Mouse (Mus musculus) kidney, adult 18-20 months (tissue): ENCODE results near the gene Slc35b1.
A peak's percentile ranks its signal among the peaks of the same experiment; 100 is the strongest.

Experiments
- DNase-seq: peaks from one replicate; pipeline ENCODE4 v3.0.0; 2021

Gene Slc35b1

DNA sequence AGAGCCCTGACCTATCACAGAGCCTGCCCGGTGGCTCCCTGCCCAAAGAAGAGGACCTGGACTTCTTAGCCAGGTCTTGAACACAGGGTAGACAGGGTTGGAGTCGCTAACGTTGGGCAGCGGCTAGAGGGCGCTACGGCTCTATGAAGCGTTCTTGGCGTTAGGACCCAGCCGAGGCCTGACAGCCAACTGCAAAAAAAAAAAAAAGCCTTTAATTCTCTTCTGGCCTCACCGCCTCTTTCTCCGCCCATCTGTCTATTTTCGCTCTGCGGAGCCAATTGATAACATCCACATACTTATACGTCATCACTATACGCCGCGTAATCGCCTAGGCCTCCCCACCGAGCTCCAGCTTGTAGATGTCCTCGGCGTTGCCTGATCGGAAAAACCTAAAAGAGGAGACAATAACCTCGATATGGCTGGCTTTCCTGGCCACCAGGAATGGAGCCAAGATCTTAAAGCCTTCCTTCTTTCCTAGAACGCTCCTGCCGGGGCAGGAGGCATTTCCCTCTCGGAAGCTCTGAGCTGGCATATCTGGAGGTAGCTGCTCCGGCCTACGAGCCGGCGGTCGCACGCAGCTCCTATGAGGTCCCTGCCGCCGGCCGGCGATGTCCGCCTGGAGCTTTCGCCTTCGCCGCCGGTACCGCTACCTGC lies at the start of gene Slc35b1:
Gene Slc35b1 (plus strand): TSS at position 374 of the 654 bp plus-strand sequence.
- DNase-seq: peak; percentile 96

GRCm38 (mm10) chr11:95336568-95337128 lies 47.8 kb upstream of the Slc35b1 start, which contains the start of gene Fam117a:
Gene Fam117a, plus strand, starts transcription at chr11:95337018.
- peak; percentile 85 for DNase-seq

GRCm38 (mm10) chr11:95337129-95337813 lies 47.2 kb upstream of the Slc35b1 start:
- DNase-seq: peak; percentile 62

- no peak for DNase-seq
Measured at GRCm38 (mm10) chr11:95337846-95338342, 46.6 kb upstream of the Slc35b1 start.

GRCm38 (mm10) chr11:95339471-95340021 lies 44.9 kb upstream of the Slc35b1 start:
- DNase-seq: no peak

GRCm38 (mm10) chr11:95340259-95340658 lies 44.2 kb upstream of the Slc35b1 start:
- DNase-seq: no peak

GRCm38 (mm10) chr11:95340664-95341063 lies 43.8 kb upstream of the Slc35b1 start:
- no peak for DNase-seq

DNA sequence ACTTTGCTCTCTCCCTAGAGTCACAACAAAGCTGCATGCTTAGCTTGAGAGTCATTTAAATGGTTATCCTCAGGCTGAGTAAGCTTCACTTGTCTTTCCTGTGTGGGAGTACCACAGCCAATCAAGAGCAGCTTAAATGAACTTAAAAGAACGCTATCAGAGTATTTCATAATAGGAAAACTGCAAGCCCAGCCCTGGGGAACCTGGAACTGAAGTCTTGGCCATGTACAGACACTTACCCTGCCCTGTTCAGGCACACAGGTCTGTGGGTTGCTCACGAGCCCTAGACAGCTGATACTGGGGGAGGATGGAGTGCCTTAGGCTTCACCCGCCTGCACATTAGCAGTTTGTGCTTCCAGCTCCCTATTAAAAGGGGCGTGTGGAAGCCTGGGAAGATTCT lies 41.3 kb upstream of the Slc35b1 start:
- DNase-seq: no peak

GRCm38 (mm10) chr11:95344181-95344580 lies 40.3 kb upstream of the Slc35b1 start:
- DNase-seq: no peak

- peak; percentile 68 for DNase-seq
Measured at GRCm38 (mm10) chr11:95350289-95350688, 34.2 kb upstream of the Slc35b1 start.

- DNase-seq: peak; percentile 47
Measured at GRCm38 (mm10) chr11:95350960-95351359, 33.5 kb upstream of the Slc35b1 start.

DNA sequence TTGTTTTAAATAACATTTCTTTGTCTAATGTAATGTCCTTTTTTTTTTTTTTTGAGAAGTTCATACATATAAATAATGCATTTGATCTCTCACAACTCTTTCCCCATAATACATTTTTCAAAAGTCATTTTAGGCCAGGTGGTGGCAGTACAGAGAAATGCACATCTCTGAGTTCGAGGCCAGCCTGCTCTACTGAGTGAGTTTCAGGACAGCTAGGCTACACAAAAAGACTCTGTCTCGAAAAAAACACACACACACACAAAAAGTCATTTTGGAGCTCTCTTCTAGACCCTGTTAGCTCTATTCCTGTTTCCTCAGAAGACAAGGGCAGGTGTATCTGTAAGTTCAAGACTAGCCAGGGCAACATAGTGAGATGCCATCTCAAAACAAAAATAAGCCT lies 31.8 kb upstream of the Slc35b1 start:
- no peak for DNase-seq

DNA sequence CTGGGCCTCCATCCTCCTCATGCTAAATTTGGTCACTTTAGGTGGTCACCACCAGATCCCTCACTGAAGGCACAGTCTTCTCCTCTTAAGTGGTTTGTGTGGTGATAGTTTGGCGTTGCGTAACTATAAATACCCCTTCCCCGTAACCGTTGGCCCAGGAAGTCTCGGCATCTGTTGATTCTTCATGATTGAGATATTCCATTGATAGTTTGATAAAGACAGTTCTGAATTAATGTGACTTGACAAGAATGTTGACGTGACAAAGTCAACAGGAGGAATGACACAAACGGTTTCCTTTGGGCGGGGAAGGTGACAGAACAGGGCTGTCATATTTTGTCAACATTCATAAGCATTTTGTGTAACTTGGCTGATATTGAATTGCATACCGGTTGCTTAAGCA lies 31.3 kb upstream of the Slc35b1 start:
- no peak for DNase-seq

DNA sequence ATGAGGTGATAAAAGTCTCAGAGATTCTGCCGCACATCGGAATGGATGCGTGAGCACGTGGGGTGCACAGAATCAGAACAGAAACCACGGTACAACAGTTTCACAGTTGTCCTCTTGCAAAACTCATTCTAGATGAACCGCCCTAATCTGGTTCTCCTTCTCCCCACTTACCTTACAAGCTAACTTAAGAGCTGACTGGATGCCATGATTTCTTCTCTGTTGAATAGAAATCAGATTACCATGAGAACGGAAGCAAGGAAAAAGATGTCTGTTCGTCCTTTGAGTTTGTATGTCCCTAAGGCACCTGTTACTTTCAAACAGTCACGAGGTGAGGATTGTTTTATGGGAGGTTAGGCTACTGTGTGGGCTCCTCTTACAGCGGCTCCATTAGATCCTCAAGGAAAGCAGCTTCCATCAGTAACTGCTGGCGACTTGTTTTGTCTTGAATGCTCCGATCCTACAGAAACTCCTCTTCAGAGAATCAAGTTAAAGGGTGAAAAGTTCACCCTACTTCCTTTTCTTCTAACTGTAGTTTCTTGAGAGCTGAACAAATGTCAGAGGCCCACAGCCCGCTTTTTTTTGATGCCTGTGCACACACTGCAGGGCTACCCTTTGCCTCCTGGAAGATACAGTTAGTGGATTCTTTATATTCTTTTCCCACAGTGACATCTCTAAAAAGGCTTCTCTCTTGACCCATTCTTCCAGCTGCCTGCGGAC lies 30.1 kb upstream of the Slc35b1 start:
- no peak for DNase-seq

DNA sequence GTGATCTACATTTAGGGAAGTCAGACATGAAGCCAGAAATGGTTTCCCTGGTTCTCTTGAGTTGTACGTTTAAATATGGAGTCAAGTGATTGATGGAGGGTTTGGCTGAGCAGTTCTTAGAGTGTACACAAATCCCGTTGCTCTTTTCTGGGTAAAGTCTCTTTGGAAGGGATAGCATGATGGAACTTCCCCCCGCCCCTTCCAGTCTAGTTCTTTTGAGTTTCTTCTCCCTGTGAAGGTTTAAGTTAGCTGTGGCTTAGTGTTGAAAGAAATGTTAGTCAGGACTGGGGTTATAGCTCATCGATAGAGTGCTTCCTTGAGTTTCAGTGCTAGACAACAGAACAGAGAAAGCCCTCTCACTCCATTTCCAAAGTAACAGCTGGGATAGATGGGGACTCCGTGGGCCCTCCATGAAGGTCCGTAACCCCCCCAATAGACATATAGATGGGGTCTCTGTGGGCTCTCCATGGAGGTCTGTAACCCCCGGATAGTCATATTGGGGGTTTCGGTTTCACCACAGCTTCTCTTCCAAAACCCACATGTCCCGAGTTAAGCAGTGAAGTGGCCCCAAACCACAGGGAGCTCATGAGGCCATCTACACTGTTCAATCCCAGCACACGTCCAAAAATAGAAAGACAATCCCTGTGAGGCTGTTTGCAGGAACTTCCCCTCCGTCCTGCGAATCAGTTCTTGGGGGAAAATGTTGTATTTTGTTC lies 29.4 kb upstream of the Slc35b1 start:
- DNase-seq: no peak

- no peak for DNase-seq
Measured at GRCm38 (mm10) chr11:95355661-95356011, 28.9 kb upstream of the Slc35b1 start.

DNA sequence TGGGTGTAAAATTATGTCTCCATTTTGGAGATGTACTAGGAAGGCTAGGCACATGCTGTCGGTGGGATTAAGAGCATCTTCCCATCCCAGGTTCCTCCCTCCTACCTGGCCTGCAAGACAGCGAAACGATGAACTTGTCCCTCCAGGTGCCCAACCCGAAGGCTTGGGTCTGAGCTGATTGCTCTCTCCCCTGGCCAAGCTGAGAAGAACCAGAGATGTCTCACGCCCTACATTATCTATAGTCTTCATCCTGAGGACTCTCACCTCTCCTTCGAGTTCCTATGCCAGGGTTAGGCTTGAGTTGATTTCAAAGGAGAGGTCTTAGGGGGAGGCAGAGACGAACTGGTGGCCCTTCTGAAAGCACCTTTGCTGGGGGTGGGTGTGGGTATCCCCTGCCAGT lies 28.5 kb upstream of the Slc35b1 start:
- DNase-seq: no peak

DNA sequence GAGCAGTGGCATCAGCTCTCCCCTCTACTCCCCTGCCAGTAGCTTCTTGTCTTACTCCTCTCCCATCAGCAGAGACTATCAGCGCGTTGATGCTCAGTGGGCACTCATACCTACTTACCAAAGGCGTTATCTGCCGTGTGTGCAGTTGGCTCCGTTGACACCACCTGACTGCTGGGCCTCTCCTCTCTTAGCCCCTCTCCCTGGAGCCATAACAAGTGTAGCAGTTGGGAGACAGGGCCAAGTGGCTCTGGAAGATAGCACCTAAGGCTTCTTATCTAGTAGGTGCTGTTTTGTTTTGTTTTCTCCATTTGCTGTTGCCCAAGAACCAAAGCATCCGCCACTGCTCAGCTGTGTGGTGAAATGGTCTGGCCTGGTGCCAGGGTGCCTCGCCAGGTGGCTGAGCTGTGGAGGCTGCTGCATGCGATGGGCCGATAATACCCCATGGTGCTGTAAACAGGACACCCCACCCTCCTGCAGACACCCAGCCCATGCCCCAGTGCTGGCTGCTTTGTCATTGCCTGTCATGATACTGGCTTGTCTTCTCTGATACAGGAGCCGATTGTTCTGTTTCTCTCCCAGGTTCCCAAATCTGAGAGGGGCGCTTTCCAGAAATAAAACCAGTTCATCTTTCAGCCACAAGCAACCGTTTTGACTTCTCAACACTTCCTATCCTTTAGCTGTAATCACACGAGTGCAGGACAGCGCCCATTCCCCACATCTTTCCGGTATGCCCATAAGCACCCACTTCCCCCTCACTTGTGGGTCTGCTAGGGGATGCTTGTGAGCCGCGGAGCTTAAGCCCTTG lies 27.8 kb upstream of the Slc35b1 start:
- peak; percentile 28 for DNase-seq

GRCm38 (mm10) chr11:95358263-95358662 lies 26.2 kb upstream of the Slc35b1 start:
- DNase-seq: no peak

DNA sequence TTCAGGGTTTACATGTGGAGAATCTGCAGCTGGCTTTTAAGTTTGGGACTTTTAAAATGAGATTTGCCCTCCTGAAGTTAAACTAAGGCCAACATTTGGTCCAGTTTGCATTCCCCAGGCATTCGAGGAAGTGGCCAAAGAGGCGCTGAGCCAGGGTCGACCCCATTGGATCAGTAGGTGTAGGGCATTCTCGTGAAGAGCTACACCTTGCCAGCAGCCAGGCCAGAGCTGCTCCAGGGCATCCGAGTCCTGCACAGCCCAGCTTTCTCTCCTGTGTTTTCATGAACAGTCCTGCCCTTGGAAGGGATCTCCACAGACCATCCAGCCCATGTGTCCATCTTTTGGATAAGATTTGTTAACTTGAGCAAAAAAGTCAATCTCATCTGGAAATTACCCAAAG lies 20.1 kb upstream of the Slc35b1 start:
- DNase-seq: no peak

DNA sequence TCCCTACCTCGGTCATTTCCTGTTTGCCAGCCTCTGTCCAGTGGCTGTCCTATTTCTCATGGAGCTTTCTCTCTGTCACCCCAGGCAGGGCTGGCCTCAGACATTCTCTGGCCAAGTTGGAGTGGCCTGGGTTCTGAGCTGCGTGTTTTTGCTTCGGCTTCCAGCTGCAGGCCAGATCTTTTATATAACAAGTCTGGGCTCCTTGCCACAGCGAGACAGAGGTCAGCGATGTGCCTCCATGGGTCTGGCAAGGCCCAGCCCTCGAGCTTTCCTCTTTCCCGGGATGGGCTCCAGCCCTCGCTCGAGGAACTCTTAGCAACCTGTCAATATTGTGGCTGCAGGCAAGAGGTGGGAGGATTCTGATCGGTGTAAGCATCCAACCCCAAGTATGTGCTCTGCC lies 18.9 kb upstream of the Slc35b1 start:
- DNase-seq: peak; percentile 85
